Mouse (Mus musculus) limb, embryonic 11.5 days (tissue): Measurements from ENCODE around the gene Fdx1l. TPM values are rescaled to one million over a fixed set of nuclear protein-coding genes. Genes with fewer than 3 reads are reported as not detected.

ENCODE experiments used
- ATAC-seq: fragments of 200-750 bp; cut with Nextera tagmentation; 2 replicates; pipeline ENCODE4 v1.8.0; 2017; ENCODE audit warnings: low read depth; ENCODE audit not compliant: insufficient number of reproducible peaks, low FRiP score, low TSS enrichment
- DNase-seq: peaks from one replicate; pipeline ENCODE4 v3.0.0-alpha.2; 2015; ENCODE audit warnings: low spot score
- H3K27ac ChIP-seq: fragments of 300-500 bp; sonication (generic); replicated peaks from 2 replicates; pipeline ENCODE4 v1.5.1; 2014; ENCODE audit warnings: low read depth, mild to moderate bottlenecking, low read length
- H3K27me3 ChIP-seq: fragments of 300-500 bp; sonication (generic); 2 replicates; pipeline ENCODE4 v1.6.1; 2014; ENCODE audit warnings: mild to moderate bottlenecking, low read length, mixed read lengths; ENCODE audit not compliant: control insufficient read depth, insufficient read depth
- H3K36me3 ChIP-seq: fragments of 300-500 bp; sonication (generic); 2 replicates; pipeline ENCODE4 v1.6.1; 2014; ENCODE audit warnings: mild to moderate bottlenecking, low read length, moderate library complexity, mixed read lengths; ENCODE audit not compliant: control insufficient read depth, insufficient read depth
- H3K4me1 ChIP-seq: fragments of 300-500 bp; sonication (generic); 2 replicates; pipeline ENCODE4 v1.6.1; 2014; ENCODE audit warnings: low read length, mixed read lengths; ENCODE audit not compliant: control insufficient read depth, insufficient read depth
- H3K4me2 ChIP-seq: fragments of 300-500 bp; sonication (generic); 2 replicates; pipeline ENCODE4 v1.6.1; 2014; ENCODE audit warnings: low read depth, mild to moderate bottlenecking, moderate library complexity; ENCODE audit not compliant: severe bottlenecking
- H3K4me3 ChIP-seq: fragments of 300-500 bp; sonication (generic); 2 replicates; pipeline ENCODE4 v1.5.1; 2014; ENCODE audit warnings: low read depth, low read length
- H3K9ac ChIP-seq: fragments of 300-500 bp; sonication (generic); 2 replicates; pipeline ENCODE4 v1.6.1; 2014; ENCODE audit warnings: mild to moderate bottlenecking, low read length
- H3K9me3 ChIP-seq: fragments of 300-500 bp; sonication (generic); 2 replicates; pipeline ENCODE4 v1.6.1; 2016; ENCODE audit warnings: low read length; ENCODE audit not compliant: control insufficient read depth
- WGBS: fragments of 180-500 bp; shearing (Covaris S2); extraction: QIAGEN DNeasy Blood & Tissue Kit; methylation state at CpG from one replicate; pipeline ENCODE4 v1.1.7; 2014; 5-methylcytosine and 5-hydroxymethylcytosine counted together
- polyA plus RNA-seq: library from polyadenylated mRNA; unstranded; fragments of >200 nt; fragmentation: Nextera tagmentation; extraction: Ambion mirVana; gene quantifications from 2 replicates; pipeline ENCODE4 v1.2.1, GENCODE M21; 2014

The Fdx1l gene
- polyA plus RNA-seq, 1 experiment from 2014 or later = 57.5 TPM

DNA sequence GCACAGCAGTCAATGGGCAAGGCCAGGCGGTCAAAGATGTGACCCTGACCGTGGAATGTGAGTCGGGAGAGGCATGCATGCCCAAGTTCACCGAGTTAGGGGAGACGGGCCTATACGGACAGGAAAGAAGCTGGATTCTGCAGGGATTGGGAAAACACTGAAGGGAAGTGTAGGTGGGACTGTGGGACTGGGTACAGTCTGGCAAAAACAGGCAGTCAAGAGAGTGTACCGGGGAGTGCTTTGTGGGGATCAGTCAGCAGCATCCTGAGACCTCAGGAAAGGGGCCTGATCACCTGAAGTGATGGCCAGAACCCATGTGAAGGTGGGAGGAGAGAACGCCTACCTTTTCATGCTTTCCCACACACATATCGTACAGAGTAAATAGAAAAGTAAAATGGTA lies 37.8 kb downstream of the Fdx1l start:
- no peak for ATAC-seq
- WGBS = 21% methylated on average over 9 of the region's 9 CpGs
- H3K4me3 ChIP-seq = no peak overlapping the region
- DNase-seq = no peak
- peaks cover 27% of the 10 kb centered on the region for H3K4me1 ChIP-seq
- no peak overlapping the region for H3K4me2 ChIP-seq
- H3K9me3 ChIP-seq = no peaks in the 10 kb centered on the region
- H3K36me3 ChIP-seq = no peaks in the 10 kb centered on the region
- H3K27me3 ChIP-seq = peaks cover 84% of the 10 kb centered on the region
- H3K9ac ChIP-seq = no peak overlapping the region
- H3K27ac ChIP-seq = no peak overlapping the region

DNA sequence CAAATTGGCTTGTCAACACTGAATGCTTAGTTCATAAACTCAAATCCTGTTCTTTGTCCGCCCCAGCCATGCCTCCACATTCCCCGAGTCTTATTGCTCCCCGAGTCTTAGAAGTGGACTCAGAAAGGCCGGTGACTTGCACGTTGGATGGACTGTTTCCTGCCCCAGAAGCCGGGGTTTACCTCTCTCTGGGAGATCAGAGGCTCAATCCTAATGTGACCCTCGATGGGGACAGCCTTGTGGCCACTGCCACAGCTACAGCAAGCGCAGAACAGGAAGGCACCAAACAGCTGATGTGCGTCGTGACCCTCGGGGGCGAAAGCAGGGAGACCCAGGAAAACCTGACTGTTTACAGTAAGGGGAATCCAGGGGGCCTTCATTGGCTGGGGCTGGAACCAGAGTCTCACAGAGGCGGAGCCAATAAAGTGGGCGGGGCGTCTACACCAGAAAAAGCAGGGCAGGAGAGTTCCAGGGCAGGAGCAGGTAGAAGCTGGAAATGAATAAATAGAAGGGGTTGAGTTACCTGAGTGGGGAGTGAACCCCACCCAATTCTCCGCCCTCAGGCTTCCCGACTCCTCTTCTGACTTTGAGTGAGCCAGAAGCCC lies 38.8 kb downstream of the Fdx1l start:
- H3K9ac ChIP-seq = no peak overlapping the region
- no peak overlapping the region for H3K4me2 ChIP-seq
- peaks cover 31% of the 10 kb centered on the region for H3K4me1 ChIP-seq
- H3K36me3 ChIP-seq = no peaks in the 10 kb centered on the region
- no peak overlapping the region for H3K27ac ChIP-seq
- WGBS = 4% methylated on average over 17 of the region's 17 CpGs
- DNase-seq (peak; percentile 65), ATAC-seq (no peak)
- peaks cover 89% of the 10 kb centered on the region for H3K27me3 ChIP-seq
- no peaks in the 10 kb centered on the region for H3K9me3 ChIP-seq
- H3K4me3 ChIP-seq = no peak overlapping the region

DNA sequence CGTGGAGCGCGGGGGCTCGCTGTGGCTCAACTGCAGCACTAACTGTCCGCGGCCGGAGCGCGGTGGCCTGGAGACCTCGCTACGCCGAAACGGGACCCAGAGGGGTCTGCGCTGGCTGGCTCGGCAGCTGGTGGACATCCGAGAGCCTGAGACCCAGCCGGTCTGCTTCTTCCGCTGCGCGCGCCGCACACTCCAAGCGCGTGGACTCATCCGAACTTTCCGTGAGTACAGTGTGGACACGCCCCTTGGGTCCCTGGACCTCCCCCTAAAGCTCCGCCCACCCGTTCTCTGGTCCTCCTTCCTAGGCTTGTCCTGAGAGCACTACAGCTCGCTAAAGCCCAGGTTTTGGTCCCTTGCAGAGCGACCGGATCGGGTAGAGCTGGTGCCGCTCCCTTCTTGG lies 40.3 kb downstream of the Fdx1l start:
- Histone ChIP-seq H3K36me3 (no peaks in the 10 kb centered on the region), H3K4me1 (peaks cover 32% of the 10 kb centered on the region), H3K9ac (peak overlapping the region; percentile 30), H3K4me2 (peak overlapping the region; percentile 76), H3K9me3 (no peaks in the 10 kb centered on the region), H3K27ac (no peak overlapping the region), H3K27me3 (peaks cover 88% of the 10 kb centered on the region), H3K4me3 (peak overlapping the region; percentile 38)
- ATAC-seq (peak; percentile 42), DNase-seq (peak; percentile 86)
- WGBS = under 1% methylated on average over 31 of the region's 34 CpGs

DNA sequence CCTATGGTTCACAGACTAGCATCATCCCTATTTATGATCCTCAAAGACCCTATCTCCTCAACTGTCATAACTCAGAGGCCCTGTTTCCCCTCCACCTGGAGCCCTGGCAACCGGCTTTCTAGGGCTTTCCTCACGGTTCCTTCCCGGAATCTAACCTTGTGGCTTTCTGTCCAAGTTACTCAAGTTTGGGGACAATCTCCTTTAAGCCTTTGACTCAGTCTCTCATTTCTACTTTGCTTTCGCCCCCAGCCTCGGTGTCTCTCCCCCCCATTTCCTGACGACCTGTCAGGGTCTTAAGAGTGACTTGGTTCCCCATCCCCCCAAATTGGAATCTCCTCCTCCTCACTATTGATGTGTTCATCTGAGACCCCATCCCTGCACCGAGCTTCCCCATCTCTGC lies 40.9 kb downstream of the Fdx1l start:
- peak overlapping the region; percentile 79 for H3K4me2 ChIP-seq
- DNase-seq = no peak
- H3K4me3 ChIP-seq = peak overlapping the region; percentile 38
- H3K9me3 ChIP-seq = no peaks in the 10 kb centered on the region
- H3K27me3 ChIP-seq = peaks cover 81% of the 10 kb centered on the region
- no peak overlapping the region for H3K27ac ChIP-seq
- no peak for ATAC-seq
- H3K4me1 ChIP-seq = peaks cover 30% of the 10 kb centered on the region
- H3K36me3 ChIP-seq = no peaks in the 10 kb centered on the region
- WGBS = 4% methylated on average over 7 of the region's 7 CpGs
- no peak overlapping the region for H3K9ac ChIP-seq

DNA sequence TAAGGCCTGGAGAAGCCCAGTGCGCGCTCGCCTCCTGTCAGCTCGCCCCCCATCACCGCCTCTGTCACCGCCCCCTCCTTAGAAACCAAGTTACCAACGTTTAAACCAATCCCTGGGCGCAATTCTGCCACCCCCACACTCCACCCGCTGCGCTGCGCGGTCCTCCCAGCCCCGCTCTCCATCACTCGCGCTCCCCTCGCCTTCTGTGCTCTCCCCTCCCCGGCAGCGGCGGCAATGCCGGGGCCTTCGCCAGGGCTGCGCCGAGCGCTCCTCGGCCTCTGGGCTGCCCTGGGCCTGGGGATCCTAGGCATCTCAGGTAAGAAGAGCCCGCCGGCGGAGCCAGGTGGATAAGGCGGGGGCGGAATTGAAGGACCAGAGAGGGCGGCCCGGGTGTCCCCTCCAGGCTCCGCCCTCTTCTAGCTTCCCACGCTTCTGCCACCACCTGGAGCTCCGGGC lies 41.5 kb downstream of the Fdx1l start, which contains the start of gene Icam5:
Gene Icam5 (plus strand): TSS at position 178 of the 456 bp plus-strand sequence.
- ATAC-seq = no peak
- Histone ChIP-seq H3K27me3 (peaks cover 76% of the 10 kb centered on the region), H3K9me3 (no peaks in the 10 kb centered on the region), H3K9ac (peak within 1 kb of the TSS; percentile 9; the same call in 1 of the 2 replicates), H3K27ac (no peak within 1 kb of the TSS), H3K4me3 (peak within 1 kb of the TSS; percentile 38), H3K4me1 (peaks cover 27% of the 10 kb centered on the region), H3K36me3 (no peaks in the 10 kb centered on the region), H3K4me2 (peak within 1 kb of the TSS; percentile 79)
- peak; percentile 48 for DNase-seq
- WGBS = under 1% methylated on average over 35 of the region's 35 CpGs

DNA sequence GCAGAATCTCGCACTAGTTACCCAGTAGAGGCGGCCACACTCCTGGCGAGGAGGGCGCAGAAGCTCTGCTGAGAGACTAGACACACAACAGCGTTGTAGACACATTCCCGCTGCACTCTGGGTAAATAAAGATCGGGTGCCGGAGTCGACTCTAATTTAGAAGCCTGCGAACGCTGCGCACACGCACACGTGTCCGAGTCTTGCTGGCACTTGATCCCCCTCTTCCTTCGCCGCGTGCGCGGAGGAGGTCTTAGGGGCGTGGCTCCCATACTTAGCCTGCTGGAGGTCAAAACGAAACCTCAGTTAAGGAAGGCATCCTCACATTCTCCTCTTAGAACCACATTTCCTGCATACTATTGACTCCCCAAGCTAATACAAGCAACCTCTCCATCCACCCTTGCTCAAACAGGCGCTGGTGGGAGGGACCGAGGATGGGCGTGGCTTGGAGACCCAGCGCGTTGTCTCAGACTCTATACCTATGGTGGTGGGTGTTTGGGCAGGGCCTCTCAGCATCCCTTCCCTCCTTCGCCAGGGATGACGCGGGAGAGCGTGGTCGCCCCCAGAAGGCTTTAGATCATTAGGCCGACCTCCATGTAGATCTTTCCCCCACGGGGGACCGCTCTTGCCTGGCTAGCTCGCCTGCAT lies 42.0 kb downstream of the Fdx1l start:
- no peaks in the 10 kb centered on the region for H3K36me3 ChIP-seq
- peak; percentile 74 for DNase-seq
- no peaks in the 10 kb centered on the region for H3K9me3 ChIP-seq
- peak; percentile 41; the same call in 1 of the 2 replicates for ATAC-seq
- peaks cover 24% of the 10 kb centered on the region for H3K4me1 ChIP-seq
- H3K4me2 ChIP-seq = peak overlapping the region; percentile 79
- WGBS = under 1% methylated on average over 36 of the region's 36 CpGs
- peaks cover 70% of the 10 kb centered on the region for H3K27me3 ChIP-seq
- no peak overlapping the region for H3K9ac ChIP-seq
- H3K4me3 ChIP-seq = peak overlapping the region; percentile 33
- no peak overlapping the region for H3K27ac ChIP-seq

DNA sequence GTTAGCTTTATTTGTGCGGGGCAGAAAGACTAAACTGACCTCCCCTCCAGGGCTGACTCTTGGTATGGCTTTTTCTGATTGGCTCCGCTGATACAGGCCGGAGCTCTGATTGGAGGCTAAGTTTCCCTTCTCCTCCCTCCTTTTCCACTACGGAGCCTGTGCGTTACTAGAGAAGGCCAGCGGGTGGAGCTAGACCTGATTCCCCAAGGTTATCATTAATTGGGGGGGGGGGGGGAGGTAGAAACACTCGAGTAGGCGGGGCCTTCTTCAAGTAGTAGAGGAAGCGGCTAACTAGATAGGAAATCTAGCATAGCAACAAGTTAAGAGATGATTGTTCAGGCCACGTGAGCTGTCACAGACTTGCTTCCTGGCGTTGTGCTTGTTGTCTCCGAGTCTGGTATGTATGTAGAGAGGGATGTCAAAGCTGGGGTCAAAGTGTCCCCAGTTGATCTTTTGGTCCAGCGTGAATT lies 42.6 kb downstream of the Fdx1l start:
- Histone ChIP-seq H3K4me3 (peak overlapping the region; percentile 33), H3K9ac (no peak overlapping the region), H3K27me3 (peaks cover 65% of the 10 kb centered on the region), H3K27ac (no peak overlapping the region), H3K4me2 (peak overlapping the region; percentile 79), H3K9me3 (no peaks in the 10 kb centered on the region), H3K4me1 (peaks cover 24% of the 10 kb centered on the region), H3K36me3 (no peaks in the 10 kb centered on the region)
- 1% methylated on average over 13 of the region's 13 CpGs for WGBS
- DNase-seq (peak; percentile 84), ATAC-seq (peak; percentile 45; the same call in 1 of the 2 replicates)

DNA sequence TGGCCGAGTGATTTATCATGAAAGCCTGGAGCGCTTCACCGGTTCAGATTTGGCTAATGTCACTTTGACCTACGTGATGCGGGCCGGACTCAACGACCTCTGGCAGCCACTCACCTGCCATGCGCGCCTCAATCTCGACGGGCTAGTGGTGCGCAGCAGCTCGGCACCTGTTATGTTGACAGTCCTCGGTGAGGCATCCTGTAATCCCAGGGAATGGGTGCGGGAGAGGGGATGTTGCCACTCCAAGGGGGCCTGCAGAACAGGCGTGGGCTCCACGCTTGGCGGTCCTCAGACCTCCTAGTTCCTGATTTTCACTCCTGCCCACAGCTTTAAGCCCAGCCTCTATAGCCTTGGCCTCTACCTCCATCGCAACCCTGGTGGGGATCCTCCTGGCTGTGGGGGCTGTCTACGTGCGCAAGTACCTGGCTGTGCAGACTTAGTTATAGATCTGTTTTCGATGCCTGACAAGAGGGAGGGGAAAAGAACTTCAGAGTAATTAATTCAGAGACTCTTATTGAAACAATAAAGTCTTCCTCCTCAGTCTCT lies 43.3 kb downstream of the Fdx1l start:
- Histone ChIP-seq H3K4me3 (no peak overlapping the region), H3K4me1 (peaks cover 24% of the 10 kb centered on the region), H3K27me3 (peaks cover 60% of the 10 kb centered on the region), H3K4me2 (peak overlapping the region; percentile 79; the same call in 1 of the 2 replicates), H3K9ac (no peak overlapping the region), H3K27ac (no peak overlapping the region), H3K9me3 (no peaks in the 10 kb centered on the region), H3K36me3 (no peaks in the 10 kb centered on the region)
- WGBS = 19% methylated on average over 22 of the region's 22 CpGs
- DNase-seq = no peak
- ATAC-seq = no peak
